Mouse (Mus musculus) lung, postnatal 25 days (tissue): ENCODE measurements around the gene Hist1h4j.
"Not testable (repeated sequence)": the region's sequence is repeated elsewhere in the genome, so short reads cannot be mapped to it uniquely, and the experiment has no call there.

Experiments
- DNase-seq: peaks from one replicate; pipeline ENCODE4 v3.0.0; 2022; ENCODE audit warnings: low spot score

The Hist1h4j gene

GRCm38 (mm10) chr13:21734906-21735767, at the start of gene Hist1h4j:
TSS of gene Hist1h4j (plus strand) at chr13:21735064.
- DNase-seq, result peak; percentile 66

GRCm38 (mm10) chr13:21697811-21698210, 37.1 kb upstream of the Hist1h4j start, which contains the start of gene Olfr1359:
TSS of gene Olfr1359 (plus strand) at chr13:21698111.
- no peak for DNase-seq

- no peak for DNase-seq
Observed at GRCm38 (mm10) chr13:21706669-21707068, 28.2 kb upstream of the Hist1h4j start.

GRCm38 (mm10) chr13:21710031-21710711, 24.7 kb upstream of the Hist1h4j start:
- DNase-seq, result peak; percentile 91

GRCm38 (mm10) chr13:21710821-21711525, 23.9 kb upstream of the Hist1h4j start:
- DNase-seq, result peak; percentile 80

GRCm38 (mm10) chr13:21711698-21712097, 23.2 kb upstream of the Hist1h4j start:
- DNase-seq, result no peak

GRCm38 (mm10) chr13:21714725-21715124, 20.1 kb upstream of the Hist1h4j start:
- peak; percentile 76 for DNase-seq

GRCm38 (mm10) chr13:21715131-21715863, 19.6 kb upstream of the Hist1h4j start:
- no peak for DNase-seq

- peak; percentile 93 for DNase-seq
Observed at GRCm38 (mm10) chr13:21715864-21716539, 18.9 kb upstream of the Hist1h4j start, which contains the start of the genes Hist1h2bl and Hist1h2ai. TSS of gene Hist1h2bl (minus strand) at chr13:21716143. TSS of gene Hist1h2ai (plus strand) at chr13:21716422.

GRCm38 (mm10) chr13:21716540-21717391, 18.1 kb upstream of the Hist1h4j start:
- DNase-seq, result peak; percentile 31

- peak; percentile 90 for DNase-seq
Observed at GRCm38 (mm10) chr13:21717397-21718357, 17.2 kb upstream of the Hist1h4j start, which contains the start of gene Hist1h3h. TSS of gene Hist1h3h (plus strand) at chr13:21717659.

- DNase-seq, result no peak
Observed at GRCm38 (mm10) chr13:21718381-21719080, 16.3 kb upstream of the Hist1h4j start.

GRCm38 (mm10) chr13:21721107-21721756, 13.6 kb upstream of the Hist1h4j start:
- DNase-seq, result not testable (repeated sequence)

- DNase-seq, result peak; percentile 92
Observed at GRCm38 (mm10) chr13:21721757-21722372, 13.0 kb upstream of the Hist1h4j start, which contains the start of gene Hist1h2bm. TSS of gene Hist1h2bm (plus strand) at chr13:21722044.

GRCm38 (mm10) chr13:21722373-21722925, 12.4 kb upstream of the Hist1h4j start:
- no peak for DNase-seq

- DNase-seq, result no peak
Observed at GRCm38 (mm10) chr13:21722993-21723836, 11.6 kb upstream of the Hist1h4j start.
